Mouse (Mus musculus) heart, postnatal 25 days (tissue): ENCODE data around the gene Ube2o. TPM values are rescaled to one million over a fixed set of nuclear protein-coding genes. Genes with fewer than 3 reads are reported as not detected.

Experiments used
- DNase-seq: peaks from one replicate; pipeline ENCODE4 v3.0.0; 2022; ENCODE audit warnings: low spot score
- intact Hi-C: fragments of 180-260 bp; cut with DNase I; formaldehyde crosslinking; loops from one replicate; pipeline ENCODE4 v1.15.1; 2025
- total RNA-seq, 2 experiments: library from RNA; stranded (reverse); gene quantifications; 2 replicates each; pipeline ENCODE4 v1.2.3; 2021

The Ube2o gene
- total RNA-seq, 2 experiments from 2014 or later: 31.4 to 37.1 TPM

DNA sequence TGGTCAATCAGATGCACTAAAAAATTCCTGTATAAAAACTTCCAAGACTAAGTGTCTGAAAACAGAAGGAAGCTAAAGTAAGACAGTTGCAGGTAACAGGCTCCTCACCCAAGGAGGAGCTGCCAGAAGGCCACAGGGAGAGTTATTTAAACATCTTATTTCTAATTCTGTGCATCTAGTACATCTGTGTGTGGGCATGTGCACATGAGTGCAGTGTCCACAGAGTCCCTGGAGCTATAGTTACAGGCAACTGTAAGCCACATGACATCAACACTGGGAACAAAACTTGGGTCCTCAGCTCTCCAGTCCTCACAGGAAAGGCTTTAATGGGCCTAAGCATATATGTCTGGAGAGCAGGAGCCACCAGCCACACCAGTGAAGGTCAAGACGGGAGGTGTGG is 29.1 kb downstream of the Ube2o start:
- no peak for DNase-seq
- intact Hi-C loops: no loop called here

DNA sequence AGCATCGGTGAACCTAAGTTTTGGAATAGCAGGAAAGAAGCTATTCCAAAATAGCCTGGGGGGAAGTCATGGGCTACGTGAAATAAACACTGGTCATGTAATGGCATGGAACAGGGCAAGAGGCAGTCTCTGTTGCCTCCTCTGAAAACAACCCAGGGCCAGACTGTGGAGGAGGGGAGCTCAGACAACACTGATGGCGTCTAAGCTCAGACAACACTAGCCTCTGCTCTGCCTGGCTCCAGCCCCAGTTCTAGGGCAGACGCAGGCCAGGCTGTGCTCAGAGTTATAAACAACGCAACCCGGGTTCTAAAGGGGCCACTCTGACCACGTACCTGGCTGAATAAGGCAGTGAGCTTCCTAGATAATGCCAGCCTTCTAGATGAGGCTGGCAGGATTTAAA is 30.5 kb downstream of the Ube2o start:
- intact Hi-C loops: no loop called here
- DNase-seq: no peak

DNA sequence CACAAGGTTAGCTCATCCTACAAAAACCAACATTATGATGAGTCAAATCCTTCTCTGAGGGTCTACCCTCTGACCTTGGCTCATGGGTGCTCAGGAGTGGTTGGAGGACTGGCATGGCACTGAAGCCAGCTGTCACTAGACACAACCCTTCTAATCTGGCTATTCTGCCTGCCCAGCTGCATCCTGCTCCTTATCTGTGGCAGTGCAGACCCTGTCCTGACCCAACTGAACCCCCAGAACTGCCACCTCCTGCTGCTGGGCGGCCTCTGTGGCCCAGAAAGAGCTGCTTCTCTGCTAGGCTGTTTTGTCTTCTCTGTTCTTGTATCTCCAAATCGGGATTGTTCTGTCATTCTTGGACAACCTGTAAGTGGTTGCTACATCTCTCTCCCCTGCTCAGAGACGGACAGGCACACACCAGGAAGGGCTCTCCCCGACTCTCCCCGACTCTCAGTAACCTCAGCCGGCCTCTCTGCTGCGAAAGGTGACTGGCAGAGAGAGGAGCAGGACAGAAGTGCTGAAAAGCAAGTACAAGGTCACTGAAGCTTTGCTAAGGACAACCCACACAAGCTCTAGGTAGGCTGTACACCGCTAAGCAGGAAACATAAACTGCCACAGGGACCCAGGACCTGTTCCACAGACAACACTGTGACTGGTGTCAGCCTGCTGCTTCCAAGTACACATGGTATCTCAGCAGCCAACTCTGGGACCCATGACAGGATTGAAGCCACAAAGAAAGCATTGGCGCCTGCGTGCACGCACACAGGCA is 31.8 kb downstream of the Ube2o start:
- intact Hi-C loops: no loop called here
- no peak for DNase-seq

DNA sequence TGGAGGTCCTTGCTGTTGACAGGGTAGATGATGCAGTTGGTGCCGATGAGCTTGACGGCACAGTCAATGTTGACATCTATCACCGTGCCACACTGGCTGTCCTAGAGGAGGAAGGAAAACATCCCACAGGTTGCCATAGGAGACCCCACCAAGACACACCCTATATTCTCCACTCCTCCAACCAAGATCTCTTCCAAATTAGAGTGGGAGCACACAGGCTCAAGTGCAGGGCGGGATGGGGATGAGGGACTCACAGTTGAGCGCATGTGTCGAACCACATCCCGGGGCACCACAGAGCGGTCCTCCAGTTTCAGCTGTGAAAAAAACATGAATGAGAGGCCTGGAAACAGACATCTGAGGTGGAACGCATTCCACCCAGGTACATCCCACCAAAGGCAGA is 32.5 kb downstream of the Ube2o start:
- no peak for DNase-seq
- intact Hi-C loops: no loop called here

DNA sequence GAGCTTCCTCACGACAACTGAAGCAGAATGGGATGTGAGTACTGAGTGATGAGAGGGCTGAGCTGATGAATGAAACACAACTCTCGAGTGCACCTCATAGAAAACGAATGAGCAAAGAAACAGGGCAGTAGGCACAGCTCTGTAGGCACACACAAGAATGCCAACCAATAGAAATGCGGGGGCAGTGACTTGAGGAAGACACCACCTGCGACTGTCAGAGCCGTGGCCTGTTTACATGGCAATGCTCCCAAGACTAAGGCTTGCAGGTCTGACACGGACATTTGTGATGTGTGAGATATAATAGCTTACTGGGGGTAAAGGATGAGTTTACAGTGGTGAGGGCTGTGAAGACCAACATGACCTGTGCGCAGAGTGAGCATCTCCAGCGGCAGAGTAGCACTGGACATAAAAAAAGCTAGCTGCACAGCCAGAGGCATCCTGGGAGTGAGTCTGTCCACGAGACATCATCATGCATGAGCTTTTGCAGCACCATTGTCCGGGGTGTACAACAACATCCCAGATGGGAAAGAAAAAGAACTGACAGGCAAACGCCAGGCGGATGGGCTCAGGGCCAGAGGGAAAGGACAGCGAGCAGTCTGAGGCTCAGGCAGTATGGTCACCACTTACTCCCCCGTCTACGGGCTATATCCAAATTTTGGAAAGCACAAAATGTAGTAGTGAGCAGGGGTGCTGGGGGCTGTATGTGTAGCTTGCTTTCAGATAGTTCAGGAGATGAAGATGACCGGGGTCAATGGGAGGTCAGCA is 33.8 kb downstream of the Ube2o start:
- intact Hi-C loops: no loop called here

DNA sequence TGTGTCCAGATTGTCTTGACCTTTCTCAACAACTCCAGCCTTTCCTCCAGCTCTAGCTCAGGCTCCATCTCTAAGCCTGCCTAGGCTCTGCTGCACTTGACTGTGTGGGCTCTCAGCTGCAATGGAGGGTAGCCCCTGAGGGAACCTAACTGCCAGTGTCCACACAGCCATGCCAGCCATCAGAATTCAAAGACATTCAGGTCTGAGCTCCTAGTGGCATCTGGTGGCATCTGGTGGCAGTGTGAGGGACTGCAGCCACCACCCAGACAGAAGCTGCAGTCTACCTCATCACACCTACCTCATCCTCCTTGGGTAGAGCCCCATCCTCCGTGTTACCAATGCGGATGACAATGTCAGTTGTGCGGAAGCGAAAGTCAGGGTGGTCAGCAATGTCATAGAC is 38.1 kb downstream of the Ube2o start:
- intact Hi-C loops: no loop called here
- no peak for DNase-seq

More for the DNA sequence above, 33.8 kb downstream of the Ube2o start:
- no peak for DNase-seq

DNA sequence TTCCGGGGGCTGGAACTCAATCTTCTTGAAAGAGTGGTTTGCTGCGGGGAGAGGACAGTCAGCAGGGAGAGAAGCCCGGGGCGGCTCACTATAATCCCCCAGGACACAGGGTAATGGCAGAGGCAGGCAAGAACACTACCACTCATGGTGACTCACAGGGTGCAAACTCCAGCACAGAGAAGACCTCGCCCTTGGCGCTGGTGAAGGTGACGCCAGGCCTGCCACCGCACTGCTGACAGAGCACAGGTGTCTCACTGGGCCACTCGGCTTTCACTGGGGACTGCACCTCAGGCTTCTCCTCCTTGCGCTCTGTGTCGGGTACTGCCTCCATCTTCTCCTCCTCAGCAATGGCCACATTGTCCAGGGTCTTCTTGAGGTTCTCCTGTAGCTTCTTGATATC is 40.1 kb downstream of the Ube2o start:
- intact Hi-C loops: no loop called here

DNA sequence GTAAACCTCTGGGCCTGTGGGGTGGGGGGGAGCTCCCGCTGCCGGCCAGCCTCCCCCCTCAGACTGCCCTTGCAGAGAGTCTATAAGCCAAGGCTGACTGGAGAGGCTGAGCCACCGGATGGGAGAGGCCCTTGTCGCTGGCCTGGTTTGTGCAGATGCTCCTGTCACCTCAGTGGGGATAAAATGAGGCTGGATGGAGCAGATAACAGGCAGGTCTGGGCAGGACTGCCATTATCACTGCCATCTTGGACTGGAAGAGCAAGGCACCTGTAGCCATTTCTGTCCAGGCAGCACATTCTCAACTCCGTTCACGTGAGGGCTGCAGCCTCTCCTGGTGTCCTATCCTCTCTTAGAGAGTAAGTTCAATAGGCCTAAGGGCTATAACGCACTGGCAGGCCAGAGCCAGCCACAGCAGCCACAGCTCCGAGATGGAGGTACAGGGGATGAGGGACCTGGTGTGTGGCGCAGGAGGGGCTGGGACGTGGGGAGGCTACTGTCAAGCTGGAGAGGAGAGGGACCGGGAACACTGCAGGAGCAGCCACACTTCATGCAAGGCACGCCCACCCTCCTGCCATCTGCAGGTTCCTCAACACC is 43.0 kb downstream of the Ube2o start:
- DNase-seq: no peak
- intact Hi-C loops: loop anchor here (10.0 kb wide), 1 partner anchor 53 kb away; no protein-coding TSS in a partner anchor

More for the DNA sequence above, 40.1 kb downstream of the Ube2o start:
- DNase-seq: no peak

DNA sequence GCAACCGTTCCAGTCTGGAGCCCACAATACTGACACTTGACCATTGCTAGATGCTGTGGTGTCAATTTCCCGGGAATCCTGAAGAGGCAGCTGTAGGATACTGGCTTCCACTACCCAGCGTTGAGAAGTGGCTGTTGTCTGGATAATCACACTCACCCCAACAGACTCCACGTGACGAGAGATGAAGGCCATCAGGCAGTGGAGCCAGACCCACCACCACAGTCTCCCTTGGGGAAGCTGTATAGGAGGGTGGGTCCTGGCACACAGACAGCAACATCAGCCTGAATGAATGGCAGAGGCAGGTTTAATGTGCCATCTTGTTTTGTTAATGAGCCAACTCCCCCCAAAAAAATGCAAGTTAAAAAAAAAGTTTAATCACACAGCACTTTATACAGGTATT is 43.9 kb downstream of the Ube2o start:
- intact Hi-C loops: loop anchor here (10.0 kb wide), 1 partner anchor 53 kb away; no protein-coding TSS in a partner anchor
- DNase-seq: no peak

DNA sequence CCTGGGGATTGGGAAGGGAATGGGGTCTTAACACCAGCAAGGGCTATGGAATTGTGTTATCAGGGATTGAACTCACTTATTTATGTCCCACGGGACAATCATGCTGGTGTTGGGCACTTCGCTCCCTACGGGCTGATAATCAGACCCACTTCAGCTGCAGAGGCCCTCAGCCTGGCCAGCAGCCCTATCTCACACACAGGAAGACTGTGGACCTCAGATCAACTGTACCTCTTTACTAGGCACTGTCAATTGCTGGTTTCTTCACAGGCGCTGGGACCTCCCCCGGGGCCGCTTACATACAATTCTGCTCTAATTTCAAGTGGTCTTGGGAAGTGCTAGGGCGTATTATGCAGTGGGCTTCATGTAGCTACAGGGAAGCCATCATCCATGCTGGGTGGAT is 44.6 kb downstream of the Ube2o start:
- intact Hi-C loops: loop anchor here (10.0 kb wide), 1 partner anchor 52 kb away; no protein-coding TSS in a partner anchor
- DNase-seq: no peak

DNA sequence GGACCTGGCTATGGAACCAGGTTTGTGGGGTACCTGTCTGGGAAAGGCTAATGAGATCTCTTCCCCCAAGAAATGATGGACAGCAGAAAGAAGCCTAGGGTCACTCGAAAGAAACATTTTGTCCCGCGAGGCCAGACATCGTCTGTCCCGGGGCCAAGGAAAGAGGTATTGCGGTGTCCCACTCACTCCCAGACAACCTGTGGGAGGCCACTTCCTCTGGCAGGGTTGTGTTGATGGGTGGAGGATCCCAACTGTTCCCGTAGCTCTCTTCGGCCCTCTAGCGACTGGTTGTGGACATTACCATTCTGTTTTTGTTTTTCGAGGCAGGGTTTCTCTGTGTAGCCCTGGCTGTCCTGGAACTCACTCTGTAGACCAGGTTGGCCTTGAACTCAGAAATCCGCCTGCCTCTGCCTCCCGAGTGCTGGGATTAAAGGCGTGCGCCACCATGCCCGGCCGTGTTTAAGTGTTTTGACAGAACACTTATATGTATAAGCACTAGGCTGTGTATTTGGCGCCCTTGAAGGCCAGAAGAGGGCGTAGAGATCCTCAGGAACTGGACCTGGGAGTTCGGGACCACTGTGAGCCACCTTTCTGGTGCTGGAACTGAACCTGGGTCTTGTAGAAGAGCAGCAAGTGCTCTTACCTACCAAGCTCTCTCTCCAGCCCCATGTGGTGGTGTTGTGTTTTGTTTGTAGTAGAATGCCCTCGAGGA is 46.9 kb downstream of the Ube2o start:
- intact Hi-C loops: loop anchor here (1.0 to 10.0 kb wide), 2 partner anchors 33 to 50 kb away; no protein-coding TSS in a partner anchor
- DNase-seq: peak; percentile 40

DNA sequence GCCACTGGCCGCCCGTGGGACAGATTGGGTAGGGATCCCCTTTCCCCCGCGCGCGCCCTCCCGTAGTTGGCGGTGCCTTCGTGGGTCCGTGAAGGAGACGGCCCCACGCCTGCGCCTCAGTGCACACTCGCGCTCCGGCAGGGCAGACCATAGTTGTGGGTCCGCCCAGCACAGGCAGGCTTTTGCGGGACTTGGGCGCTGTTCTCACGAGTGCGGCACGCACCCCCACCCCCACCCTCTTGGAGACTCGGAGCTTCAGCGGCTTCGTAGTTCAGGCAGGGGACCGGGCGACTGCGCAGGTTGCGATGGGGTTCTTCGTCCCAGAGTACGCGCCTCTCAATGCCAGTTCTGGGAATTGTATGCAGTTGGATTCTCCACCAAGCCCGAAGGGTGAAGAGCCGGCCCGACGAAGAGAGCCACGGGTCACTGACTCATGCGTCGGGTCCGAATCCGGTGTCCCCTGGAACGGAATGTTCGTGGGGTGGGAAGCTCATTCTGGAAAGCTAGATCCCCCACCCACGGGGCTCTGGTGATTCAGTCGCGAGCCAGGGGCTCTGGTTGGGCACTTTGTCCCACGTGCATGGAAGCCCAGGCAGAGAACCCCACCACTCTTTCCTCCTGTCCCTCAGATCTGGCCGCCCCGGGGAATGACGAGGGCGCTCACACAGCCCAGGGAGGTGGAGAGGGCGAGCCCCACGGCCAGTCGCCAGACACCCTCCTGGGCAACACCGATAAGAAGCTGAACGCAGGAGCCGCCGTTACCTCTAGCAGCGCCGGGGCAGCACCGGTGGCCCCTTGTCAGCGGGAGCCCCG is 47.7 kb downstream of the Ube2o start:
- peak; percentile 42 for DNase-seq
- intact Hi-C loops: loop anchor here (1.0 to 10.0 kb wide), 2 partner anchors 32 to 49 kb away; no protein-coding TSS in a partner anchor

DNA sequence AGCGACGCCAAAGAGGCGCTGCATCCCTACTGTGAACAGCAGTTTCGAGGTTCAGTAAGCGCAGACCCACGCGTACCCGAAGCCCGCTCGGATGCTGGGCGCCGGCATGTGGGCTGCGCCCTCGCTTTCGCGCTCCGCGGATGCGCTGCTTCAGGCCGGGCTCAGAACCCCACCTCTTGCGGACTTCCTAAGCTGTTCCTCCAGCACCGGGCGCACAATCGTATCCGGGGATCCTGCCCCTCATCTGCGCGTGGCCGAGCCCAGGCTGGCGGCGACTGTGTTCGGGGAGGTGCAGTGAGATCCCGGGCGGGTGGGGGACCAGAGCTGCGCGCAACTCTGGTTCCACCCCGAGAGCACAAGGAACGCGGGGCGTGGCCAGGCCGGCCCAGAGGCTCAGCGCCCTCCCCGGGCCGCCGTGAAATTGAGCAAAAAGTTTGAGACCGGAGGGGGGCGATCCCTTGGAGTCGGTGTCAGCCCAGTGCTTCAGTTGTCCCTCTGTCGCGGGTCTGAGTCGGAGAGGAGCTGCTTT is 48.4 kb downstream of the Ube2o start:
- peak; percentile 72 for DNase-seq
- intact Hi-C loops: loop anchor here (10.0 kb wide), 1 partner anchor 48 kb away; no protein-coding TSS in a partner anchor

DNA sequence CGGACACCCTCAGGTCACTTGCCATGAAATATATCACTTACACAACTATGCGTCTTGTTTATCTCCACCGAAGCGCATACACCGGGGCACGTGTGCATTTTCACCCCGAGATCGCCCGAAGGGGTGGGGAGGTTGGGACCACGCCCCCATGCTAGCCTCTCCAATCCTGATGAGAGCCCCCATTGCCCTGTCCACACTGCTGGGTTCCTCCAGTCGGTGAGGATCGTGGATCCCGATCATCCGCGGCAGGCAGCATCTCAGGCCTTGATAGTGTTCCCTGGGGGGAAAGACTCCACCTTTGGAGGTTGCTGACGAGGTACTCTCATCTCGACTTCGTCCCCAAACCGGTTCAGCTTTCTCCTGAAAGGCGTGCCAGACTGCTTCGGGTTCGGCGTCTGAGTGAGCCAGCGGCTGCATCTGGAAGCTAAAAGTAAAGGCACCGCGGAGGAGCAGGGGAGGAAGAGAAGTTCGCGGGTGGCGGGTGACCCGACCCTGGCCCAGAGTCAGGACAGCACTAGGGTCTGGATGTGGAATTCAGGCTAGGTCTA is 48.9 kb downstream of the Ube2o start:
- intact Hi-C loops: loop anchor here (10.0 kb wide), 1 partner anchor 48 kb away; no protein-coding TSS in a partner anchor
- no peak for DNase-seq

DNA sequence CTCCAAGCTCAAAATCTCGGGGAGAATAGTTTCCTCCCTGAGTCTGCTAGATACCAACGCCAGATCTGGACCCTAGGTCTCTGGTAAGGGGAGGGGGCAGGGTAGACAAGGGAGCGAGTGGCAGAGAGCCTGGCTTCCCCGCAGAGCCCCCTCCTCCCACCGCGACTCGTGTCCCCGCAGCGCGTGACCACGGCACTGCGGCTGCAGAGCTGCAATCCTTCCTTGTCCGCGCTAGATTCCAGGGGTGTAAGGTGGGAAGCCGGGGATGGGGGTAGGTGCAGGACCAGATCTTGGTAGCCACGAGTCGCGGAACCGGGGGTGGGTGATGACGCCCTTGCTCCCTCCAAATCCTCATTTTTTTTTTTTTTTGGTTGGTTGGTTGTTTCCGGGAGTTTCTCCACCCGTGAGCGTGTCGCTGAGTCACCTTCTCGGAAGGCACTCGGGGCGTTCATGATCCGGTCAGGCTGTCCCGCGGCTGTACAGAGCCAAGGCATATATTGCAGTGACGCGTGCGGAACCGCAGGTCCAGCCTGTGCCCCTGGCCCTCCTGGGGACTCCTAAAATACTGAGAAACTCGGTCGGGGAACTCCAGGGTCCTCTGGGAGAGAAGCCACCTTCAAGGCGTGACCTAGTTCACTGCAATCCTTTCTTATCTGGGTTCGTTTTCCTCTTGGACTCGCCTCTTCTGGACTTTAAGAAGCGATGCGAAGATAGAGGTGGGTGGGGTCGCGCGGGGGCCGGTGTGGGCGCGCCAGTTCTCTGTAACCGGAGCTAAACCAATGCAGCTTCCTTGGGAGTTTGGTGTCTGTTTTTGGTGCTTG is 49.7 kb downstream of the Ube2o start:
- DNase-seq: no peak
- intact Hi-C loops: loop anchor here (10.0 kb wide), 1 partner anchor 47 kb away; no protein-coding TSS in a partner anchor

DNA sequence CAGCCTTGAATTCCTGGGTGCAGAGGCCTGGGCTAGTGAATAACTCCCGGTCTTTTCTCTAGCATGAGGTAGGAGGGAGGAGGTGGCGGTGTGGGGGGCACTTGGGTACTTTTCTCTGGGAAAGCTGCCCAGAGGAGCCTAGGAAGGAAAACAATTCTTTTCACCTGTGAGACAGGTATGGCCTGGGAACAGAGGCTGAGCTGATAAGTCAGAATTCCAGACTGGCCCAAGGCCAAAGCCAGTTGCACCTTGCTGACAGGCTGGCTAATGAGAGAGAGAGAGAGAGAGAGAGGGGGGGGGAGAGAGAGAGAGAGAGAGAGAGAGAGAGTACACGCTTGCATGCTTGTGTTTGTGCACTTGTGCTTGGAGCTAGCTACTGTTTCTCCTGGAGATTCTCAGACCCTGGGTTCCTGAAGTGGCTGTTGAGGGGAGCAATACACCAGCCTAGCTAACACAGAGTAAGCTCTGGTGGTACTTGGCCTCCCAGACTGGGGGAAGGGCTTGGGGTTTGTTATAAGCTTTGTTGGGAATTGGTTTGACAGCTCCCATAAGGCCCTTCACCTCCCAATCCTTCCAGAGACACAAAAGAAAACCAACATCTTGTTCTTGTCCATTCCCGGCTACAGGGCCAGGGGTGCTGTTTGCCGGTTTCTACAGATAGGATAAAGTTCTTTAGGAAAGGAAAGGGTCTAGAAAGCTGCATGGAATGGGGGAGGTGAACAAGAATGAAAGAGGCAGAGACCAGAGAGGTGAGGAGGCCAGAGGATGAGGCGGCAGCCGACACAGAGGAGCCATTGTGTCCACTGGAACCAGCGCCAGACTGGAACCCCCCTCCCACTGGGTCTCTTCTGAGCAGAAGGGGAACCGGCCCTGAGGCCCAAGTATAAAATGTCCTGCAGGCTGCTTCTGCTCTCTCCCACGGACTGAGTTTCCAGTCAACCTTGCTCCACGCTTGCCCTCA is 50.8 kb downstream of the Ube2o start, which contains the start of gene Sphk1:
TSS of gene Sphk1 (plus strand) at position 739 of the 961 bp plus-strand sequence.
- no peak for DNase-seq
- intact Hi-C loops: loop anchor here (10.0 kb wide), 1 partner anchor 46 kb away; no protein-coding TSS in a partner anchor
